Mouse (Mus musculus): ENCODE measurements around the gene Edc3. TPM values are rescaled to one million over a fixed set of nuclear protein-coding genes. Genes with fewer than 3 reads are reported as not detected.

The Edc3 gene
- total and polyA plus RNA-seq, 3 experiments: 5.3 to 5.7 (median 5.5) TPM

DNA sequence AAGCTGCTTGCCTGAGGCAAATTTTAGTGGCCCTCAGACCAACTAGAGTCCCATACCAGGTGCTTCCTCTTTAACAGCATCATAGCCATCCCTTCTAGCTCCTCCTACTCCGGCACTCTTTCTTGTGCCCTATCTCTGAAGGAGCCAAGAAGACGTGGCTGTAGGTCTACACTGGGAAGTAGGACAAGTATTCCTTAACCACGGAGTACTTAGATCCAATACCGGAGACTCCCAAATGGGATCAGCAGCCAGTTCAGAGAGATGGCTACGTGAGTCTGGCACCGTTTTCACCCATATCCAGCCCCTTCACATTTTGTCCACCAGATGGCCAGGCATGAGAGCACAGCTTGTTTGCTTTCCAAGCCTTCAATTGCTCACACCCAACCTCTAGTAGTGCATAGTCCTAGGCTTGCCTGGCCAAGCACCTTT lies 54.2 kb downstream of the Edc3 start:
- H3K9ac ChIP-seq (ENCODE audit: low read depth, low read length): no peak overlapping the region
- intact Hi-C loops (cut with DNase I): loop anchor here (2.0 to 5.0 kb wide), 3 partner anchors 220 to 614 kb away; partner anchors contain the start of gene Neil1
- H3K4me1 ChIP-seq (ENCODE audit: control insufficient read depth, insufficient read depth, low read length): peaks cover 29% of the 10 kb centered on the region
- peak overlapping the region; percentile 4; the same call in 1 of the 2 replicates for H3K4me3 ChIP-seq
- peaks cover 7% of the 10 kb centered on the region for H3K79me2 ChIP-seq (replicated peaks; ENCODE audit: control insufficient read depth, insufficient read depth, low read length)
- DNase-seq: peak in 1 of 2 experiments; percentile 57
- 10% methylated on average over 6 of the region's 6 CpGs for WGBS
- no peaks in the 10 kb centered on the region for H3K27me3 ChIP-seq (ENCODE audit: control insufficient read depth, insufficient read depth, low read length)
- TF ChIP-seq CTCF (IDR thresholded peaks at IDR 0.05) (peak; percentile 78), POLR2A (IDR thresholded peaks at IDR 0.05; ENCODE audit: insufficient read depth, low read depth, low read length) (no peak)
- H3K36me3 ChIP-seq (ENCODE audit: control insufficient read depth, insufficient read depth, low read length): peaks cover 21% of the 10 kb centered on the region
- H3K27ac ChIP-seq: peak overlapping the region; percentile 100

DNA sequence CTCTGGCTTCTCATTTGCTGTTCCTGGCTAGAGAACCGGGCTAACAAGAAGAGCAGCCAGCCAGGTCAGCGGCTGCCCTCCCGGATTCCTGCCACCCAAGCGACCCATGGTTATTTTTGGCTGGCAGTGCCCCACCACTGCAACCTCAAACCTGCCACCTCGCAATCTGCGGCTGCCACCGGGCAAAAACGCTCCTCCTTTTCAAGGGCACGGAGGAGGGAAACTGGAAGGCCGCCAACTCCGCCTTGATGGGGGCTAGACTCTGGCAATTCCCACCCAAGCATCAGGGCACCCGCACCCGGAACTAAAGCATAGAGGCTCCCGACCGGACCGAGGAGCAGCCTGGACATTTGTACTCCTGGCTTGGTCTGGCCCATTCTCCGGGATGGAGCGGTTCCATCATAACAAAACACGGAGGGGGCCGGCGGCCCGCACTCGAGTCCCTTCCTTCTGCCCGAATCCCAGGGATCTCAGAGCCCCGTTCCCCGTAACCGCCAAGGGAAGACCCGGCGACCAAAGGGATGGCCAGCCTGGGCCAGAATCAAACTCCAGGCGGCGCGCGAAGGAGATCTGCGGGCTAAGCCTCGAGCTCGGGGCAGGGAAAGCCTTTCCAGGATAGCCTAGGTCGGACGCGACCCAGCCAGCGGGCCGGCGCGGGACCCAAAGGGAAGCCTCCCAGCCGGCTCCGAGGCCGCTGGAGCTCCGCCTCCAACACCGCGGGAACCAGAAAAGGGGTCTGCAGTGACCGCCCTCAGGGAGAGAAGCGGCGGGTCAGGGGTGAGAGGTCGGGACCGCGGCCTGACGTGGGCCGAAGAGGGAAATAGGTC lies 56.0 kb downstream of the Edc3 start:
- no peaks in the 10 kb centered on the region for H3K27me3 ChIP-seq (ENCODE audit: control insufficient read depth, insufficient read depth, low read length)
- H3K4me3 ChIP-seq: peak overlapping the region; percentile 74
- peaks cover 16% of the 10 kb centered on the region for H3K36me3 ChIP-seq (ENCODE audit: control insufficient read depth, insufficient read depth, low read length)
- H3K27ac ChIP-seq: peak overlapping the region; percentile 100
- peaks cover 21% of the 10 kb centered on the region for H3K4me1 ChIP-seq (ENCODE audit: control insufficient read depth, insufficient read depth, low read length)
- TF ChIP-seq CTCF (IDR thresholded peaks at IDR 0.05): 0 out of 2 replicates have a peak, but pooled peaks have one; percentile 10
- TF ChIP-seq POLR2A (IDR thresholded peaks at IDR 0.05; ENCODE audit: insufficient read depth, low read depth, low read length): no peak
- TF ChIP-seq EP300 (IDR thresholded peaks at IDR 0.05; ENCODE audit: insufficient read depth, low read depth, low read length): 0 out of 2 replicates have a peak, but pooled peaks have one; percentile 15
- DNase-seq: peak; percentile 77 to 81
- intact Hi-C loops (cut with DNase I): loop anchor here (2.0 to 5.0 kb wide), 4 partner anchors 72 to 233 kb away; partner anchors contain the start of genes Arid3b and Ubl7
- H3K79me2 ChIP-seq (replicated peaks; ENCODE audit: control insufficient read depth, insufficient read depth, low read length): peaks cover 7% of the 10 kb centered on the region
- WGBS: under 1% methylated on average over 57 of the region's 57 CpGs
- H3K9ac ChIP-seq (ENCODE audit: low read depth, low read length): peak overlapping the region; percentile 98

DNA sequence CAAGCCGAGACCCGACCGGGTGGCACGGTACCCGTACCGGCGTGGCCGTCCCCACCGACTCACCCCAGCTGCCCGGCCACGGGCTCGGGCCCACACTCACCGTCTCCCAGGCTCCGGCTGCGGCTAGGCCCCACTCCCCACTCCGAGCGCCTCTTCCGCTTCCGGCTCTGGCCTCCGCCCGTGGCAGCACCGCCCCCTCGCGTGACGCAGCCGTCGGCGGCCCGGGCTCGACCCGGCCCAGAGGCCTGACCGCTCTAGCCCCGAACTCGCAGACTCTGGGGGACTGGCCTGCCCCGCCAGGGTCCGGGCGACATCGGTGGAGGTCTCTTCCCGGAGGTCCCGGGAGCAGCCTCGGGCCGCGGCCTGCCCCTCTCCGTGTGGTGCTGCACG lies 56.6 kb downstream of the Edc3 start:
- no peaks in the 10 kb centered on the region for H3K27me3 ChIP-seq (ENCODE audit: control insufficient read depth, insufficient read depth, low read length)
- H3K4me3 ChIP-seq: peak overlapping the region; percentile 74
- H3K36me3 ChIP-seq (ENCODE audit: control insufficient read depth, insufficient read depth, low read length): peaks cover 11% of the 10 kb centered on the region
- intact Hi-C loops (cut with DNase I): loop anchor here (2.0 to 5.0 kb wide), 4 partner anchors 72 to 232 kb away; partner anchors contain the start of genes Arid3b and Ubl7
- DNase-seq: peak; percentile 98
- TF ChIP-seq POLR2A (IDR thresholded peaks at IDR 0.05; ENCODE audit: insufficient read depth, low read depth, low read length) (peak; percentile 73), CTCF (IDR thresholded peaks at IDR 0.05) (no peak)
- H3K9ac ChIP-seq (ENCODE audit: low read depth, low read length): peak overlapping the region; percentile 98
- peaks cover 18% of the 10 kb centered on the region for H3K4me1 ChIP-seq (ENCODE audit: control insufficient read depth, insufficient read depth, low read length)
- 1% methylated on average over 45 of the region's 45 CpGs for WGBS
- H3K79me2 ChIP-seq (replicated peaks; ENCODE audit: control insufficient read depth, insufficient read depth, low read length): peaks cover 7% of the 10 kb centered on the region
- peak overlapping the region; percentile 100 for H3K27ac ChIP-seq

DNA sequence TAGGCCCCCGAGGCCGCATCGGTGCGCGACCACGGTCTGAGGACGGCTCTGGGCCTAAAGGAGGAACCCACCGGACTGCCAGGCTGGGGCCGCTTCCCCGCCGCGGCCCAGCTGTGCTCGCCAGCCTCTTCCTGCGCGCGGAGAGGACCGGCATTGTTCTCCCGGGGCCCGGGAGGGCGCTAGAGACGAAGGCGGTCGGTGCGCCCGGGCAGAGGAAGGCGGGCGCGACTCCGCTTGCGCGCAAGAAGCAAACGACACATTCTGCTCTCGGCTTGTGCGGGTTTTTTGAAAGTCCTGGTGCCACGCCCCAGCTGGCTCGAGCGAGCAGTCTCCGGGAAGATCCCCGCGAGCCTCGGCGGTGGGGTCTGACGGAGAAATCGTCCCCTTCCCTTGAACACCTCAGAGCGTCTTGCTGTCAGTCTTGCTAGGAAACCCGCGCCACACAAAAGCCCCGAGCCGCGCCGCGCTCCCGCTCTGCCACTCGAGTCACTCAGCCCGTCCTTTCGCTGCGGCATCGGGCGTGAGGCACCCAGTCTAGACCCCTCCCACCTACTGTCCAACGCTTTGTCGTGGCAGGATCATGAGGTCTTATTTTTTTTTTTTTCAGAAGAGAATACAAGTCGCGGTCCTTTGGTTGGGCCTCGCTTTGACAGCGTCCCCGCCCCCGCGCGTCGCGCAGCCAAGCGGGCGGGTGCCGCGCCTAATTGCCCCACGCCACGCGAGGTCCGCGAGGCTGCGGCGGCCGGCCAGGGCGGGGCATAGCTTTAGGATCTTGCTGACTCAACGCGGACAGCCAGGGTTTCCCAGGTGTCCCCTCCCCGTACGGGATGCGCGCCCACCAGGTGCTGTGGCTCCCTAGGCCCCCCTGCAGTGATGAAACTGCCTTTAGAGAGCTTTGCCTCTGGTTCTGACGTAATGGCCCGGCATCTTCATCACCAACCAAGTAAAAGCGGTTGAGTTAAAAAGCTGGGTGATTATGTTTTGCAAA lies 57.3 kb downstream of the Edc3 start, which contains the start of gene Clk3:
Gene Clk3, minus strand, starts transcription at position 497 of the 988 bp plus-strand sequence.
- intact Hi-C loops (cut with DNase I): loop anchor here (2.0 kb wide), 2 partner anchors 71 to 145 kb away; partner anchors contain the start of genes Arid3b and Ubl7
- DNase-seq: peak; percentile 72 to 77

DNA sequence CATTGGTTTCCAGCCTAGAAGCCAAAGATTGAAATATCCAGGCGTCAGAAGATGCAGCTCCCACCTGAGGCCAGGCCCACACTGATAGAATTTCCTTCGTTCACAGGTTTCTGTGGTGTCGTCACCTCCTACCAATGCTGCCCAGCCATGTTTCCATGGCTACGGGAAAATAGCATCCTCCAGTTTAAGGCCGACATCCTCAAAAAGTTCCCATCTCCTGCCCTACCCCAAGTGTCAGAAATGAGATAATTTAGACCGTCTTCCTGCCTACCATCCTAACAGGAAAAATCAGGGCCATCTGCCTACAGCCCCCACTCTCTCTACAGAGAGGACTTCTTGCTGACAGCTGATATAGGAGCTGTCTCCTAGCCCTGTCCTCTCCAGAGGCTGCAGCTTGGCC lies 58.1 kb downstream of the Edc3 start:
- intact Hi-C loops (cut with DNase I): no loop called here
- Histone ChIP-seq H3K9ac (ENCODE audit: low read depth, low read length) (no peak overlapping the region; the same call in 1 of the 2 replicates), H3K36me3 (ENCODE audit: control insufficient read depth, insufficient read depth, low read length) (peaks cover 9% of the 10 kb centered on the region), H3K4me3 (no peak overlapping the region), H3K4me1 (ENCODE audit: control insufficient read depth, insufficient read depth, low read length) (peaks cover 18% of the 10 kb centered on the region), H3K27me3 (ENCODE audit: control insufficient read depth, insufficient read depth, low read length) (no peaks in the 10 kb centered on the region), H3K27ac (no peak overlapping the region; the same call in 1 of the 2 replicates), H3K79me2 (replicated peaks; ENCODE audit: control insufficient read depth, insufficient read depth, low read length) (peaks cover 5% of the 10 kb centered on the region)
- 64% methylated on average over 6 of the region's 6 CpGs for WGBS
- no peak for TF ChIP-seq EP300 (IDR thresholded peaks at IDR 0.05; ENCODE audit: insufficient read depth, low read depth, low read length)
- TF ChIP-seq CTCF (IDR thresholded peaks at IDR 0.05): no peak
- TF ChIP-seq POLR2A (IDR thresholded peaks at IDR 0.05; ENCODE audit: insufficient read depth, low read depth, low read length): no peak
- no peak for DNase-seq

More for the DNA sequence above, 57.3 kb downstream of the Edc3 start, which contains the start of gene Clk3:
- Histone ChIP-seq H3K27ac (peak within 1 kb of the TSS; percentile 100), H3K36me3 (ENCODE audit: control insufficient read depth, insufficient read depth, low read length) (peaks cover 9% of the 10 kb centered on the region), H3K27me3 (ENCODE audit: control insufficient read depth, insufficient read depth, low read length) (no peaks in the 10 kb centered on the region), H3K9ac (ENCODE audit: low read depth, low read length) (peak within 1 kb of the TSS; percentile 98), H3K4me3 (peak within 1 kb of the TSS; percentile 74), H3K4me1 (ENCODE audit: control insufficient read depth, insufficient read depth, low read length) (peaks cover 18% of the 10 kb centered on the region), H3K79me2 (replicated peaks; ENCODE audit: control insufficient read depth, insufficient read depth, low read length) (peaks cover 6% of the 10 kb centered on the region)
- 1% methylated on average over 79 of the region's 93 CpGs for WGBS
- TF ChIP-seq POLR2A (IDR thresholded peaks at IDR 0.05; ENCODE audit: insufficient read depth, low read depth, low read length) (peak; percentile 55; the same call in 1 of the 2 replicates), CTCF (IDR thresholded peaks at IDR 0.05) (peak; percentile 49), EP300 (IDR thresholded peaks at IDR 0.05; ENCODE audit: insufficient read depth, low read depth, low read length) (no peak)
